Mouse (Mus musculus) R1 (cell line): Measurements from ENCODE around the gene Unc13d.
"Not testable (repeated sequence)": the region's sequence is repeated elsewhere in the genome, so short reads cannot be mapped to it uniquely, and the experiment has no call there.

Source experiments
- DNase-seq: peaks from one replicate; pipeline ENCODE4 v3.0.0-alpha.2; 2018; ENCODE audit warnings: low read depth, low spot score

Gene Unc13d

GRCm38 (mm10) chr11:116100385-116100784, 22.6 kb upstream of the Unc13d start:
- DNase-seq: no peak

GRCm38 (mm10) chr11:116099462-116099861, 21.7 kb upstream of the Unc13d start:
- no peak for DNase-seq

GRCm38 (mm10) chr11:116098711-116099460, 21.1 kb upstream of the Unc13d start:
- no peak for DNase-seq

GRCm38 (mm10) chr11:116096213-116097108, 18.7 kb upstream of the Unc13d start:
- DNase-seq: peak; percentile 97

- no peak for DNase-seq
Measured at GRCm38 (mm10) chr11:116095573-116095972, 17.8 kb upstream of the Unc13d start.

- no peak for DNase-seq
Measured at GRCm38 (mm10) chr11:116093771-116094565, 16.2 kb upstream of the Unc13d start.

- not testable (repeated sequence) for DNase-seq
Measured at GRCm38 (mm10) chr11:116092959-116093358, 15.2 kb upstream of the Unc13d start.

GRCm38 (mm10) chr11:116091591-116091990, 13.8 kb upstream of the Unc13d start:
- no peak for DNase-seq

- DNase-seq: no peak
Measured at GRCm38 (mm10) chr11:116089545-116089944, 11.8 kb upstream of the Unc13d start.

- no peak for DNase-seq
Measured at GRCm38 (mm10) chr11:116088741-116089394, 11.1 kb upstream of the Unc13d start.

GRCm38 (mm10) chr11:116088188-116088587, 10.4 kb upstream of the Unc13d start:
- DNase-seq: no peak

- DNase-seq: peak; percentile 90
Measured at GRCm38 (mm10) chr11:116087194-116088130, 9.7 kb upstream of the Unc13d start.

GRCm38 (mm10) chr11:116086258-116087193, 8.8 kb upstream of the Unc13d start, which contains the start of gene Wbp2:
TSS of gene Wbp2 (minus strand) at chr11:116086995.
- peak; percentile 100 for DNase-seq

GRCm38 (mm10) chr11:116084166-116084565, 6.4 kb upstream of the Unc13d start:
- DNase-seq: no peak

- DNase-seq: no peak
Measured at GRCm38 (mm10) chr11:116083096-116083672, 5.4 kb upstream of the Unc13d start.

GRCm38 (mm10) chr11:116081081-116081480, 3.3 kb upstream of the Unc13d start:
- no peak for DNase-seq

- no peak for DNase-seq
Measured at GRCm38 (mm10) chr11:116079511-116079910, 1.8 kb upstream of the Unc13d start.

- DNase-seq: peak; percentile 56
Measured at GRCm38 (mm10) chr11:116078676-116079320, 1.0 kb upstream of the Unc13d start.
